Mouse (Mus musculus): ENCODE measurements at regions not wholly inside any gene's neighbourhood (a gene's known extent, or its start where the extent isn't known, plus 50 kb on each side); places are given as distances from the start of the nearest gene placed in this dataset.

DNA sequence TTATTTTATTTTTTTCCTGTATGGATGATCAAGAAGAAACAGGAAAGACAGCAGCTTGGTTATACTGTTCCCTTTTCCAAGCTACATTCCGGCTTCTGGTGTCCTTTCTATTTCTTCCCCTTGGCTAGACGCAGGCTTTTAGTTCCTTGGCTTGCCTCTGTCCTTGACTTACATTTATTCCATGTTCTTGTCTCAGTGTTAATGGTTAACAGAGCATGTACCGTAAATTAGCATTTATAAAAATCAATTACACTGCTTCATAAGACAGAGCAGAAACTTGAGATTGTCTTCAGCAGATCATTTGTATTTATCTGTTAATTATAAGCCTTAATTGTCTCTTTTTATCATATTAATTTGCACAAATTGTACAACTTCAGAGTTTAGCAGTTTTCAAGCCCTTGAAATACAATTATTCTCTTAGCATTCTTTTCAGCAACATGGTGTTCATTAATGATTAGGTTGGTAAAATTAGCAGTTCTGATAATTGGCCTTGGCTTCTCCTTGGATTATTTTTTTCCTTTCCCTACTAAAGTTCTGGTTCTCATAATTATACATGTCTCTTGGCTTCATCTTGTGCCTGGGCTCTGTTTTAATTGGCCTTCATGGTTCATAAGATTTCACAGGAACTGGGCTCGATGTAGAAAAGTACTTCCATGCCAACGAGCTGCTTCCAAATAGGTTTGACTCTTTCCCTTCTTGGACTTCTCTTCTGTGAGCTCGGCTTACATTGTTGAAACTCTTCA lies 215.4 kb downstream of the Sptssa start:
- no peak for DNase-seq (ENCODE audit: low spot score)
- no peak overlapping the region for H3K9ac ChIP-seq (ENCODE audit: low read length)
- H3K4me1 ChIP-seq (ENCODE audit: control insufficient read depth, insufficient read depth, low read length), result no peaks in the 10 kb centered on the region
- 87% methylated on average over 6 of the region's 6 CpGs for WGBS
- no peak overlapping the region for H3K27ac ChIP-seq (ENCODE audit: low read depth, low read length)
- H3K4me3 ChIP-seq (ENCODE audit: low read depth, low read length), result no peak overlapping the region
- H3K4me2 ChIP-seq (ENCODE audit: low read depth), result no peak overlapping the region
- no peak for ATAC-seq (ENCODE audit: insufficient read depth, low FRiP score, low TSS enrichment)
- no peaks in the 10 kb centered on the region for H3K36me3 ChIP-seq (ENCODE audit: control insufficient read depth, insufficient read depth, low read length)
- H3K27me3 ChIP-seq (ENCODE audit: control insufficient read depth, insufficient read depth, low read length), result no peaks in the 10 kb centered on the region
- no peaks in the 10 kb centered on the region for H3K9me3 ChIP-seq (ENCODE audit: control insufficient read depth, low read length)

DNA sequence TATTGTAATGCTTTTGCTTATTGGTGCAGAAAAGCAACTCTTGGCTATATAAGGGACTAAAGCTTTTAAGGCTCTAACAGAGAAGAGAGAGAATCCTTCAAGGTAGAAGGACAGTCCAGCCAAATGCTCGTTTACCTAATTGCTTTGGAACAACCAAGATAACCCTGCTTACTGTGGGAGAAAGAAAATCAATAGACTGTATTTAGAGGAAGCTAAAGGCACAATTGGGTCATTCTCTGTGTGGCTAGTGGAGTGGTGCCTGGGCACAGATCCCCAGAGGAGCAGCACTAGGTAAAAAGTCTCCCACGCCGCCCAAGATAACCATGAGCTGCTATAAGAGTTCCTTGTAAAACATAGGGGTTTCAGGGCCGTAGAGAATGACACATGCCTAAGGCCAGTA lies 217.6 kb downstream of the Sptssa start:
- 70% methylated on average over 4 of the region's 4 CpGs for WGBS
- H3K27me3 ChIP-seq (ENCODE audit: control insufficient read depth, insufficient read depth, low read length), result no peaks in the 10 kb centered on the region
- H3K36me3 ChIP-seq (ENCODE audit: control insufficient read depth, insufficient read depth, low read length), result no peaks in the 10 kb centered on the region
- H3K27ac ChIP-seq (ENCODE audit: low read depth, low read length), result no peak overlapping the region
- no peak overlapping the region for H3K9ac ChIP-seq (ENCODE audit: low read length)
- ATAC-seq (ENCODE audit: insufficient read depth, low FRiP score, low TSS enrichment) (no peak), DNase-seq (ENCODE audit: low spot score) (no peak)
- H3K4me3 ChIP-seq (ENCODE audit: low read depth, low read length), result no peak overlapping the region
- H3K9me3 ChIP-seq (ENCODE audit: control insufficient read depth, low read length), result no peaks in the 10 kb centered on the region
- H3K4me1 ChIP-seq (ENCODE audit: control insufficient read depth, insufficient read depth, low read length), result no peaks in the 10 kb centered on the region
- no peak overlapping the region for H3K4me2 ChIP-seq (ENCODE audit: low read depth)

DNA sequence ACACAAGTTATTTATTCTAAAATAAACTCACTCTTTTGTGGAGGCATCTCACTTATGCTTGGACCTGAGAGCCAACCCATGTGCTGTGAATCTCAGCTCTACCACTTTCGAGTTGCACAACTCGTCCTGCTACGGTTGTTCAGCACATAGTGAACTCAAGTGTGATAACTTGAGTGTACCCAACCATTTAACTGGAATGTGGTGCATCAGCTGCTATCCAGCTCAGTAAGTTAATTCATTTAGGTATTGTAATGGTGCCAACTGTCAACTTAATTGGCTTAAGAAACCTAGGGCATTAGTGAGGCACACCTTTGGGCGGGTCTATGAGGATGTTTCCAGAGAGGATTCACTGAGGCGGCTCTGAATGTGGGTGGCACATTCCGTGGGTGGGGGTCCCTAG lies 221.6 kb upstream of the Egln3 start:
- WGBS, result 88% methylated on average over 6 of the region's 6 CpGs
- DNase-seq (ENCODE audit: low spot score), result no peak
- Histone ChIP-seq H3K9ac (ENCODE audit: low read length) (no peak overlapping the region), H3K4me1 (ENCODE audit: control insufficient read depth, insufficient read depth, low read length) (no peaks in the 10 kb centered on the region), H3K4me3 (ENCODE audit: low read depth, low read length) (no peak overlapping the region), H3K36me3 (ENCODE audit: control insufficient read depth, insufficient read depth, low read length) (no peaks in the 10 kb centered on the region), H3K9me3 (ENCODE audit: control insufficient read depth, low read length) (no peaks in the 10 kb centered on the region), H3K4me2 (ENCODE audit: low read depth) (no peak overlapping the region), H3K27ac (ENCODE audit: low read depth, low read length) (no peak overlapping the region), H3K27me3 (ENCODE audit: control insufficient read depth, insufficient read depth, low read length) (no peaks in the 10 kb centered on the region)
- ATAC-seq (ENCODE audit: insufficient read depth, low FRiP score, low TSS enrichment), result no peak

DNA sequence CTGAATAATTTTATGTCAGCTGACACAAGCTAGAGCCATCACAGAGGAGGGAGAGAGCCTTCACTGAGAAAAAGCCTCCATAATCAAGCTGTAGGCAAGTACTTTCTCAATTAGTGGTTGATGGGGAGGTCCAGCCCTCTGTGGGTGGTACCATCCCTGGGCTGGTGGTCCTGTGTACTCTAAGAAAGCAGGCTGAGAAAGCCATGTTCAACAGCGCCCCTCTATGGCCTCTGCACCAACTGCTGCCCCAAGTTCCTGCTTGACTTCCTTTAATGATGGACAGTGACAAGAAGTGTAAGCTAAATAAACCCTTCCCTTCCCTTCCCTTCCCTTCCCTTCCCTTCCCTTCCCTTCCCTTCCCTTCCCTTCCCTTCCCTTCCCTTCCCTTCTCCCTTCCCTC lies 211.2 kb upstream of the Egln3 start:
- no peaks in the 10 kb centered on the region for H3K36me3 ChIP-seq (ENCODE audit: control insufficient read depth, insufficient read depth, low read length)
- WGBS, result 56% methylated on average over 1 of the region's 1 CpGs
- no peak overlapping the region for H3K27ac ChIP-seq (ENCODE audit: low read depth, low read length)
- no peak overlapping the region for H3K9ac ChIP-seq (ENCODE audit: low read length)
- H3K9me3 ChIP-seq (ENCODE audit: control insufficient read depth, low read length), result no peaks in the 10 kb centered on the region
- H3K4me3 ChIP-seq (ENCODE audit: low read depth, low read length), result no peak overlapping the region
- ATAC-seq (ENCODE audit: insufficient read depth, low FRiP score, low TSS enrichment) (no peak), DNase-seq (ENCODE audit: low spot score) (no peak)
- no peaks in the 10 kb centered on the region for H3K4me1 ChIP-seq (ENCODE audit: control insufficient read depth, insufficient read depth, low read length)
- no peak overlapping the region for H3K4me2 ChIP-seq (ENCODE audit: low read depth)
- H3K27me3 ChIP-seq (ENCODE audit: control insufficient read depth, insufficient read depth, low read length), result no peaks in the 10 kb centered on the region

DNA sequence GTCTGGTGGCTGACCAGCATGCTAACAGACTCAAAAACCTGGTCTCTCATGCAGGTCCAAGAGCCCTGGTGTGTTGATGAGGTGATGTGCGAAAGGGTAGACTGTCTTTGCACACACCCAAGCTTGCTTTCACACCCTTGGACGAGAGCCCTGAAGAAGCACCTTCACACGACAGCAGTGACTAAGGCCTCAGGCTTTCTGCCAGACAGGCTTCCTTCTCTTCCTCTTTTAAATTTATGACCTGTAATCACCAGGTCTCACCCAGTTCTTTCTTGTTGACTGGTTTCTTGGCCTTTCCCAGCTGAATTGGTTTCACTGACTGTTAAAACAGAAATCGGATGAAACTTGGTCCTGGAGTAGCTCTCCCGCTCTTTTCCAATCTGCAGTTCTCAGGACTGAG lies 210.5 kb upstream of the Egln3 start:
- H3K9ac ChIP-seq (ENCODE audit: low read length), result no peak overlapping the region
- no peak overlapping the region for H3K4me2 ChIP-seq (ENCODE audit: low read depth)
- H3K27me3 ChIP-seq (ENCODE audit: control insufficient read depth, insufficient read depth, low read length), result no peaks in the 10 kb centered on the region
- no peak overlapping the region for H3K27ac ChIP-seq (ENCODE audit: low read depth, low read length)
- no peak overlapping the region for H3K4me3 ChIP-seq (ENCODE audit: low read depth, low read length)
- ATAC-seq (ENCODE audit: insufficient read depth, low FRiP score, low TSS enrichment), result no peak
- WGBS, result 70% methylated on average over 5 of the region's 5 CpGs
- H3K9me3 ChIP-seq (ENCODE audit: control insufficient read depth, low read length), result no peaks in the 10 kb centered on the region
- no peaks in the 10 kb centered on the region for H3K4me1 ChIP-seq (ENCODE audit: control insufficient read depth, insufficient read depth, low read length)
- H3K36me3 ChIP-seq (ENCODE audit: control insufficient read depth, insufficient read depth, low read length), result no peaks in the 10 kb centered on the region
- no peak for DNase-seq (ENCODE audit: low spot score)

DNA sequence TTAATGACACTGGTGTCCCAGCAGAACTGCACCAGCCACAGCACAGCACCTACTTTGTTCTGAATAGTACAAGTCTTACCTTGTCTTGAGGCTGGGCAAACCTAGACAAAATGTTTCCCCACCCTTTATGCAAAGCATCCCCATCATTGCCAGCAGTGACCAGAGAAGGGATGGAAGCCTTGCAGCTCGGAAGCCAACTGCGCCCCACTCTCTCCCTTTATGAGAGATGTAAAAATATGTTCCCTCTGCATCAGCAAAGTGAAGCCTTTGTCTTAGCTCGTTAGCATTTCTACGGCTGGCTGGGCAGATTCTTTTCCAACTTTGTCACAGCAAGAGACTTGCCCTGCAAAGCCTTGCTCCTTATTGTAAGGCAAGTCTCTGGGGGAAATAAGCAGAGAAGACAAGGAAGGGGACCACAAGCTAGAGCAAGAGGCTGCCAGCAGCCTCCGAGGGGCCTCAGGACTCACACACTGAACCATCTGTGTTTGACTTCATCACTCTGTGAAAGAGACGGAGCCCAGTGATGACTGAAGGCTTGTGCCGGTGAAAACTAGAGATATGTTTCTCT lies 206.5 kb upstream of the Egln3 start:
- DNase-seq (ENCODE audit: low spot score) (no peak), ATAC-seq (ENCODE audit: insufficient read depth, low FRiP score, low TSS enrichment) (no peak)
- no peak overlapping the region for H3K4me3 ChIP-seq (ENCODE audit: low read depth, low read length)
- no peaks in the 10 kb centered on the region for H3K9me3 ChIP-seq (ENCODE audit: control insufficient read depth, low read length)
- no peak overlapping the region for H3K27ac ChIP-seq (ENCODE audit: low read depth, low read length)
- H3K9ac ChIP-seq (ENCODE audit: low read length), result no peak overlapping the region
- no peaks in the 10 kb centered on the region for H3K4me1 ChIP-seq (ENCODE audit: control insufficient read depth, insufficient read depth, low read length)
- no peak overlapping the region for H3K4me2 ChIP-seq (ENCODE audit: low read depth)
- H3K27me3 ChIP-seq (ENCODE audit: control insufficient read depth, insufficient read depth, low read length), result no peaks in the 10 kb centered on the region
- 55% methylated on average over 7 of the region's 7 CpGs for WGBS
- no peaks in the 10 kb centered on the region for H3K36me3 ChIP-seq (ENCODE audit: control insufficient read depth, insufficient read depth, low read length)

DNA sequence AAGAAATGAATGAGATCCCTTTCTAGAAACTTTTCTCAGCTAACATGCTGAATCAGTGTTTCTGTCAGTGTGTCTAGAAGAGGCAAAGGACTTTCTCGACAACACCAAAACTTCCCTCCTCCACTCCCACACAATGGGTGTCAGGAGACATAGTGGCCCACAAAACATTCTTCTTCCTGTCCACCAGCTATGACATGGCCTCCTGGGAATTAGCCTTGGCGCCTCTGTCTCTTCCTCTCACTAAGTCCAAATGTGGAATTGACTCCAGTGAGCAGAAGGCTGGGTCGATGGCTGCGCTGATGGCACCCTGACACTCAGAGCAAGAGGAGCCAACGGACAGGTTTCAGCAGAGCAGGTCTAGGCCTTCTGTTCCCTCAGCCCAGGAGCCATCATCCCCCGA lies 205.2 kb upstream of the Egln3 start:
- no peaks in the 10 kb centered on the region for H3K9me3 ChIP-seq (ENCODE audit: control insufficient read depth, low read length)
- no peak overlapping the region for H3K9ac ChIP-seq (ENCODE audit: low read length)
- H3K27me3 ChIP-seq (ENCODE audit: control insufficient read depth, insufficient read depth, low read length), result no peaks in the 10 kb centered on the region
- ATAC-seq (ENCODE audit: insufficient read depth, low FRiP score, low TSS enrichment), result no peak
- no peaks in the 10 kb centered on the region for H3K36me3 ChIP-seq (ENCODE audit: control insufficient read depth, insufficient read depth, low read length)
- no peak overlapping the region for H3K27ac ChIP-seq (ENCODE audit: low read depth, low read length)
- H3K4me1 ChIP-seq (ENCODE audit: control insufficient read depth, insufficient read depth, low read length), result no peaks in the 10 kb centered on the region
- no peak overlapping the region for H3K4me2 ChIP-seq (ENCODE audit: low read depth)
- DNase-seq (ENCODE audit: low spot score), result no peak
- H3K4me3 ChIP-seq (ENCODE audit: low read depth, low read length), result no peak overlapping the region
- 88% methylated on average over 6 of the region's 6 CpGs for WGBS

DNA sequence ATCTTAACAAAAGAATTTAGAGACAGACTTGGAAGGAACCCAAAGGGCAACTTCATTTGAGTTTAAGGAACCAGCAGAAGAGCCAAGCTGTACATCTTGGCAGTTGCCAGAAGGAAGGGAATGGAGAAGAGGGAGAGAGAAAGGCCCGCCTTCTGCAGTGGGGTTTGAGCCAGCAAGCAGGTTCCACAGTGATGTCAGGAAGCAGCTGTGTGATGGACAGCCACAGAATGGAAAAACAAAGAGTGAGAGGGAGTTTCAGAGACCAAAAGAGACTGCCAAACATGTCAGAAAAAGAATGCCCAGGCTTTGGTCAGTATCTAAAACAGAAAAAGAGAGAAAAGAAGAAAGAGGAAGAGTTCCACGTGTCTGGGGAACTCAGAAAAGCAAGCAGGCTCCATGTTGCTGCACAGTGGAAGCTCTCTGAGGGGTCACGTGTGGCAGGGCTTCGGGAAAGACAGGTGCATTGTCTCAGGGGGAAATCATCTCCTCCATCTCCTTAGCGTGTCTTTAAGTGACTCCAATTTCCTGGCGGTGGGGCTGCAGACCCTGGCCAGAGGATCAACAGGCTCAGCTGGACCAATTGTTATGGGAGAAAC lies 203.7 kb upstream of the Egln3 start:
- no peaks in the 10 kb centered on the region for H3K4me1 ChIP-seq (ENCODE audit: control insufficient read depth, insufficient read depth, low read length)
- no peak for ATAC-seq (ENCODE audit: insufficient read depth, low FRiP score, low TSS enrichment)
- no peak for DNase-seq (ENCODE audit: low spot score)

DNA sequence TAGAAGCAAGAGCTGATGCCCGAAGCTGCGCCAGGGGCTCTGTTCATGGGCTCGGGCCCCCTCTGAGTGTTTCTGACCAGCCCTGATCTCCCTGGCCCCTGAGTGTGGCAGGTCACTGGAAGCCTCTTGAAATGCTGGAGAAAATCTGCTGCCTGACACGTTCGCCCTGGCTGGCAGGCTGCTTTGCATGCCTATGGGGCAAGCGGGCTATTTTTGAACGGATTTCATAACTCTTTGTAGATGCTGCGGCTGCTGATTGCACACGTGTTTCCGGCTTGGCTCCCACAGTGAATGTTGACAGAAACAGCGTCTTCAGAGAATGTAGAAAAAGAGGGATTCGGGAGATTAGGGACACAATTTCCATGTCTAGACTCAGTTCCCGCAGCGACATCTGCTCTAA lies 201.4 kb upstream of the Egln3 start:
- no peak for DNase-seq (ENCODE audit: low spot score)
- H3K4me2 ChIP-seq (ENCODE audit: low read depth), result no peak overlapping the region
- H3K4me1 ChIP-seq (ENCODE audit: control insufficient read depth, insufficient read depth, low read length), result no peaks in the 10 kb centered on the region
- H3K27ac ChIP-seq (ENCODE audit: low read depth, low read length), result no peak overlapping the region
- ATAC-seq (ENCODE audit: insufficient read depth, low FRiP score, low TSS enrichment), result no peak
- H3K36me3 ChIP-seq (ENCODE audit: control insufficient read depth, insufficient read depth, low read length), result no peaks in the 10 kb centered on the region
- WGBS, result 82% methylated on average over 14 of the region's 14 CpGs
- no peak overlapping the region for H3K9ac ChIP-seq (ENCODE audit: low read length)
- no peaks in the 10 kb centered on the region for H3K27me3 ChIP-seq (ENCODE audit: control insufficient read depth, insufficient read depth, low read length)
- H3K9me3 ChIP-seq (ENCODE audit: control insufficient read depth, low read length), result no peaks in the 10 kb centered on the region
- no peak overlapping the region for H3K4me3 ChIP-seq (ENCODE audit: low read depth, low read length)

More for the DNA sequence above, 203.7 kb upstream of the Egln3 start:
- H3K4me2 ChIP-seq (ENCODE audit: low read depth), result no peak overlapping the region
- 79% methylated on average over 6 of the region's 6 CpGs for WGBS
- H3K27ac ChIP-seq (ENCODE audit: low read depth, low read length), result no peak overlapping the region
- no peaks in the 10 kb centered on the region for H3K9me3 ChIP-seq (ENCODE audit: control insufficient read depth, low read length)
- no peaks in the 10 kb centered on the region for H3K36me3 ChIP-seq (ENCODE audit: control insufficient read depth, insufficient read depth, low read length)
- H3K9ac ChIP-seq (ENCODE audit: low read length), result no peak overlapping the region
- H3K4me3 ChIP-seq (ENCODE audit: low read depth, low read length), result no peak overlapping the region
- H3K27me3 ChIP-seq (ENCODE audit: control insufficient read depth, insufficient read depth, low read length), result no peaks in the 10 kb centered on the region
